Mouse (Mus musculus): ENCODE results near the gene Rab12.
A peak's percentile ranks its signal among the peaks of the same experiment; 100 is the strongest.
"Not testable (repeated sequence)": the region's sequence is repeated elsewhere in the genome, so short reads cannot be mapped to it uniquely, and the experiment has no call there.

Rab12 gene

GRCm38 (mm10) chr17:66519554-66520553 lies at the start of gene Rab12:
TSS of gene Rab12 (minus strand) at chr17:66519729.
- peak; percentile 94 for DNase-seq

GRCm38 (mm10) chr17:66564213-66564612 lies 44.7 kb upstream of the Rab12 start:
- peak; percentile 22 for DNase-seq

- no peak for DNase-seq
These were observed 44.0 kb upstream of the Rab12 start for GRCm38 (mm10) chr17:66563551-66563950.

GRCm38 (mm10) chr17:66561380-66561779 lies 41.9 kb upstream of the Rab12 start:
- no peak for DNase-seq

GRCm38 (mm10) chr17:66558404-66559317 lies 39.1 kb upstream of the Rab12 start:
- DNase-seq = no peak

GRCm38 (mm10) chr17:66552690-66553089 lies 33.2 kb upstream of the Rab12 start:
- DNase-seq = no peak

- no peak for DNase-seq
These were observed 31.0 kb upstream of the Rab12 start for GRCm38 (mm10) chr17:66550486-66550885.

- DNase-seq = no peak
These were observed 12.8 kb upstream of the Rab12 start for GRCm38 (mm10) chr17:66532285-66532684.

- no peak for DNase-seq
These were observed 3.9 kb upstream of the Rab12 start for GRCm38 (mm10) chr17:66523396-66523795.

- DNase-seq = not testable (repeated sequence)
These were observed 3.1 kb upstream of the Rab12 start for GRCm38 (mm10) chr17:66522631-66523030.

GRCm38 (mm10) chr17:66518877-66519553 lies 514 bp downstream of the Rab12 start:
- peak; percentile 28 for DNase-seq

GRCm38 (mm10) chr17:66516953-66517352 lies 2.6 kb downstream of the Rab12 start:
- no peak for DNase-seq

GRCm38 (mm10) chr17:66514288-66514995 lies 5.1 kb downstream of the Rab12 start:
- DNase-seq = no peak

- no peak for DNase-seq
These were observed 7.2 kb downstream of the Rab12 start for GRCm38 (mm10) chr17:66512202-66512956.

GRCm38 (mm10) chr17:66510221-66510683 lies 9.3 kb downstream of the Rab12 start:
- peak; percentile 55 for DNase-seq

- DNase-seq = no peak
These were observed 12.2 kb downstream of the Rab12 start for GRCm38 (mm10) chr17:66507049-66507954.

GRCm38 (mm10) chr17:66504964-66505363 lies 14.6 kb downstream of the Rab12 start:
- no peak for DNase-seq

- DNase-seq = no peak
These were observed 15.3 kb downstream of the Rab12 start for GRCm38 (mm10) chr17:66504248-66504647.

GRCm38 (mm10) chr17:66503466-66503865 lies 16.1 kb downstream of the Rab12 start:
- DNase-seq = no peak

- no peak for DNase-seq
These were observed 16.7 kb downstream of the Rab12 start for GRCm38 (mm10) chr17:66502865-66503264.
